Mouse (Mus musculus): Measurements from ENCODE around the gene 4833439L19Rik. TPM values are rescaled to one million over a fixed set of nuclear protein-coding genes. Genes with fewer than 3 reads are reported as not detected.
"Not testable (repeated sequence)": the region's sequence is repeated elsewhere in the genome, so short reads cannot be mapped to it uniquely, and the experiment has no call there.

4833439L19Rik gene
- total RNA-seq (2014; fragmentation: Nextera tagmentation) (46.8 and 49.8 TPM in 2 replicates), total RNA-seq (2017) (17.8 and 35.2 TPM in 2 replicates)

DNA sequence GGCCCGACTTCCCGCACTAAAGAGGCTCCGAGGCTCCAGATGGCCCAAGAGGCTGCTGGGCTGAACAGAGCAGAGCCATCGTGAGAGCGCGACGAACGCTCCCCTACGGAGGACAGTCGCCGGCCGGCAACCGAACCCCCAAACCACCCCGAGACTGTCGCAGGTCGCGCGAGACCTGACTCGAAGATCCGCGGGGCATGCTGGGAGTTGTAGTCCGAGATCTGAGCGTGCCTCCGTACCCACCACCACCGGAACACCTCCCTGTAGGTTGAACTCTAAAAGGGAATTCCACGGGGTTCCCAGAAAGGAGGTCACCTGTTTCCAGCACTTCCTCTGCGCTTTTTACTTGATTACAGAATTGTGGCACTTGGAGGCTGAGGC lies at the start of gene 4833439L19Rik:
Gene 4833439L19Rik (minus strand): TSS at position 235 of the 381 bp plus-strand sequence.
- peak; percentile 92 for ATAC-seq (replicated peaks; ENCODE audit: low FRiP score, low TSS enrichment, poor library complexity, severe bottlenecking)

DNA sequence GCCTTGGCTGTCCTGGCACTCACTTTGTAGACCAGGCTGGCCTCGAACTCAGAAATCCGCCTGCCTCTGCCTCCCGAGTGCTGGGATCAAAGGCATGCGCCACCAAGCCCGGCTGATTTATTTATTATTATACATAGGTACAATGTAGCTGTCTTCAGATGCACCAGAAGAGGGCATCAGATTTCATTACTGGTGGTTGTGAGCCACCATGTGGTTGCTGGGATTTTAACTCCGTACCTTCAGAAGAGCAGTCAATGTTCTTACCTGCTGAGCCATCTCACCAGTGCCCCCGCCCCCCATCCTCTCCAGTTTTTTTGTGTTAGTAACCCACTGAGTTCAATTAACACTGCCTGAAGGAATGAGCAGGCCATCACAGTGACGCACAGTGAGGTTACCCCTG lies 47.9 kb upstream of the 4833439L19Rik start:
- not testable (repeated sequence) for ATAC-seq (replicated peaks; ENCODE audit: low FRiP score, low TSS enrichment, poor library complexity, severe bottlenecking)

DNA sequence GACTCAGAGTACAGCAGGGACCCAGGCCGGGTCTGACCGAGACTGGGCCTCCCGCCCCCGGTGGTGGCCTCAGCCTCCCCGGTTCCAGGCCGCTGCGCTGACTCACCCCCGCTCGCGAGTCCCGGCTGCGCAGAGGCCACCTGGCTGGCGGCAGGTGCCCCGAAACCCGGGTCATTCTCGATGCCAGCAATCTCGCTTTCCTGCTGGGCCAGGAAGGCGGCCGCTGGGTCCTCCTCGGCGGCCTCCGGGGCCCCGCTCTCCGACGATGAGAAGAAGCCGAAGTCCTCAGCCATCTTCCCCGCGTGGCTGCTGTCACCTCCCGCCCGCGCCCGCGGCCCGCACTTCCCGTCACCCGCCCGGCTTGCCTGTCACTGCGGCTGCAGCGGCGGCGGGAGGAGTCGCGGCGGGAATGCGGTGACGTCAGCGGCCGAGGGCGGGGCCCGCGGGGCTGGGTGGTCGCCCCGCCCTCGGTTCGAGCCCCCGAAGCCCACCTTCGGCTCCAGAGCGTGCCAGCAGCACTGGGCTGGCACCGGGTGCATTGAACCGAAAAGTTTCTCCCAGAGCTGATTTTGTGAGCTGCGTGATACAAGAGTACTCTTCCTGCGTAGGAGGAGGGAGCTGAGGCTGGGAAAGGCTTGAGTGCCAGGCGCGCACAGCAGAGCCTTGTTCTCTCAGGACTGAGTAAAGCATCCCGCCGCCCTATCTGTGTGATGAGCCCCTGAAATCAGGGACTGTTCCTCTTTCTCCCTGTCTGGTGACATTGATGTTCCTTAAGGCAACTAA lies 45.9 kb upstream of the 4833439L19Rik start, which contains the start of gene Cltb:
Gene Cltb (minus strand): TSS at position 373 of the 783 bp plus-strand sequence.
- peak; percentile 38 for ATAC-seq (replicated peaks; ENCODE audit: low FRiP score, low TSS enrichment, poor library complexity, severe bottlenecking)

DNA sequence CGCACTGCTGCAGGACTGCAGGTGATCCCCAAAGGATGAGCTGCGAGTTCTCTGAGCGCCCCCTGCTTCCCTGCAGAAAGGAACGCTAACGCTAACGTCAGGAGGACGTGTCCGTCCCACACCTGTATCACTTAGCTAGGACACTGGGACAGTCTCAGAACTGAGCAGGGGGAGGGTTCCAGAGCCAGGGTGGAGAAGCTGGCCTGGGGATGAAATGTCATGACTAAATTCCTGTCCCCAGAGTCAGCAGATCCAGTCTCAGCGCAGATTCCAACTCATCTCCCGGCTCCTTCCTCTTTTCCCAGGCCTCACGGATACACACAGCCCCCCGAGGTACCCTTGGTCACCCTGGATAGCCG lies 45.4 kb upstream of the 4833439L19Rik start:
- ATAC-seq (replicated peaks; ENCODE audit: low FRiP score, low TSS enrichment, poor library complexity, severe bottlenecking) = peak; percentile 9; the same call in 1 of the 2 replicates

DNA sequence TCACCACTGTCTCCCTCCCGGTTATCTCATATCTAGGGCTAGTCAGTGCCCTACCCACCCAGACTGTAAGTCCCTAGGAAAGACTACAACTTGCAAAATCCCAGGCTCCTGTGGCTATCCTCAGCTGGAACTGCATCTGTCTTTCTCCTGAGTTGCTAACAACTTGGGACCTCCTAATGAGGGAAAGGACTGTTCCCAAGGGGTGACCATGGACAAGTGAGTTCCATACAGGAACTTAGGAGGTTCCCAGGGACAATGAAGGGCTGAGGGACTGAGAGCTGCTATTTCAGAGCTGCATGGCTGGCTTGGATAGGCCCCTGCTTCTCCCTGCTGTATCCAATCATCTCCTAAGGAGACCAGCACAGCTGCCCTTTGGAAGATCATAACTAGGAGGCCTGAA lies 44.1 kb upstream of the 4833439L19Rik start:
- no peak for ATAC-seq (replicated peaks; ENCODE audit: low FRiP score, low TSS enrichment, poor library complexity, severe bottlenecking)

DNA sequence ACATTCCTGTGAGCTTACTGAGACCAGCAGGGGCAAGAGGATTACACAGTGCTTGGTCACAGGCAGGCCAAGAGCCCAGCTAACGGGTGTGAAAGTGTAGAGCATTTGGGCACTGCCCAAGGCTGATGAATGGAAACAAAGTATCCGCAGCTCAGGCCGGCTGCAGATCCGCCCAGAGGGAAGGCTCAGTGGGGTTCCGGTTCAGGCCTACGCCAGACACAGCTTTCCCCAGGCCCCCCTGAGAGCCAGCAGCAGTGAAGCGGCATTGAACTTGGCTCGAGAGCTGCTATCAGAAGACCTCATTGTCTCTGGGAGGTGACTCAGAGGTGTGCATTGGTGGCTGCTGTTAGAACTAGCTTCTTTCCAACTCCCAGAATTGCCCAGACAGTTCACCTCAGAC lies 43.4 kb upstream of the 4833439L19Rik start:
- no peak for ATAC-seq (replicated peaks; ENCODE audit: low FRiP score, low TSS enrichment, poor library complexity, severe bottlenecking)

DNA sequence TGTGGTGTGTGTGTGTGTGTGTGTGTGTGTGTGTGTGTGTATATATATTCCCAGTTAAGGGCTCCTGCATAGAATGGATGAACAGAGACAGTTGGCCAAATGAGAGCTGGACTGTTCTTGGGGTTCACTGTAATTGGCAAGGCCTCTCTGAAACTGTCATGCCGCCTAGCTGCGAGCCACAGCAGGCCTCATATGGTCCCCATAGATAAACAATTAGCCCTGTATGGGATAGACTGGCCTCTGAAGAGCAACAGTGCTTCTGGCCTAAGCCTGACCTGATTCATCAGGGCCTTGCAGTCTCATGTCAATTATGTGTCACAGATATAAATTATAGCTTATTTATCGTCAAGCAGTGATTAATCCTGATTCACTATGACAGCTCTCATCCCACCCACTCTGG lies 42.8 kb upstream of the 4833439L19Rik start:
- peak; percentile 43 for ATAC-seq (replicated peaks; ENCODE audit: low FRiP score, low TSS enrichment, poor library complexity, severe bottlenecking)

DNA sequence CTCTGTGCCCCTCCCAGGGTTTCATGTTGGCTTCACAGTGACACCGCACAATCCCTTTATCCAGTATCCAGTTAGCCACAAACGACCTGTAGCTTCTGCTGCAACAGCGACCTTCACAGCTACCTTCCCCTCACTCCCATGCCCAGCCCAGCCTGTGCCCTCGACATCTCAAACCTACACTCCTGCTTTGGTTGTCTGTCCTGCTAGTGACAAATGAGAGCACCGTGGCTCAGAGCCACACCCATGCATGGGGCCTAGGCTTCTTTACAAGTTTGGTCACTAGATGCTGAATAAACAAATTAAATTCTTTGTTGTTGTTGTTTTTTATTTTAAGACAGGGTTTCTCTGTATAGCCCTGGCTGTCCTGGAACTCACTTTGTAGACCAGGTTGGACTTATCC lies 42.0 kb upstream of the 4833439L19Rik start:
- ATAC-seq (replicated peaks; ENCODE audit: low FRiP score, low TSS enrichment, poor library complexity, severe bottlenecking) = no peak

DNA sequence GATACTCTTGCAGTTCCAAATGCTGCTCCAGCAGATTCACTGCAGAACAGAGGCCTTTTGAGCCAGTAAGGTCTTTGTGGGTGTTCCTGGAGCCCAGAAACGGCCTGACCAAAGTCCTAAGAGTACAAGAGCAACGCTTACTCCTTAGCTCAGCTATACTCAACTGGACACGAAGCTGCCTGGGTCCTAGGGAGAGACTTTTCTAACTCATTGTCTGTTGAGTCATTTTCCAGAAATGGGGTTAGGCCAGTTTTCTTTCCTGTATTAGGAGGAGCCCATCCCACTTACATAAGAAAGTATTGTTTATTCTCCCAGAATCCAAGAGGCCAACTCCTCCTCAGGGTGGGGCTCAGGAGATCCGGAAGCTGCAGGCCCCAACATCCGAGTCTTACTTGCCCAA lies 40.2 kb upstream of the 4833439L19Rik start:
- ATAC-seq (replicated peaks; ENCODE audit: low FRiP score, low TSS enrichment, poor library complexity, severe bottlenecking) = no peak

DNA sequence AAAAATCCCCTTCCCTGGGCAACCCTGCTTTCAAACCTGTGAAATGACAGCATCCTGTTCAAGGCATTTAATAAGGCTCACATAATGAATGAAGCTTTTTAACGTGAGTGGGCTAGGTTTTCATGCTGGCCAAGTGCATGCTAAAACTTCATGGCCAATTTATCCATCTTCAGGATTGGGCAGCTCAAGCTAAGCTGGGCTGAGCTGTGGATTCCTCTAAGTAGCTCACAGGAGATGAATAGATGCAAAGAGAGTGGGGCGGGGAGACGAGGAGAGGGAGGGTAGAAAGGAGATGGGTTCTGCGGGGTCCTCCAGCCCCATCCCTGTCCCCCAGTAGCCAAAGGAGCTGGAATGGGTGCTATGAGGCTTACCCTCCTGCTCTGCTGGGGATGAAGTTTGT lies 39.0 kb upstream of the 4833439L19Rik start:
- ATAC-seq (replicated peaks; ENCODE audit: low FRiP score, low TSS enrichment, poor library complexity, severe bottlenecking) = no peak

DNA sequence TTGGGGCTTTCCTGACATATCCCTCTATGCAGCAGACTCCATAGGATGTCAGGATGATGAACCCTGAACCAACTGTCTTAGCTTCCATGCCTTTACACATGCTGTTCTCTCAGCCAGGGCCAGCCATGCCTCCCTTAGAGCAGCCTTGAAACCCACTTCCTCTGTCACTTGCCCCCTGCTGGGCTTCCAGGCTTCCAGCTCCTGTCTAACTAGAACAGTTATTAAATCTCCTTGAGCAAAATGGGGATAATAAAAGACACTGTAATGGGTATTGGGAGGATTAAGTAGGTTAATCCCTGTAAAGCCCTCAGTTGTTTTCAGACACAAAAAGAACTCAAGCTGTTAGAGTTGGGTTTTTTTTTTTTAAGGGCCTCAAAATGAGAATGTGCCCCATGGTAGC lies 38.3 kb upstream of the 4833439L19Rik start:
- ATAC-seq (replicated peaks; ENCODE audit: low FRiP score, low TSS enrichment, poor library complexity, severe bottlenecking) = no peak

DNA sequence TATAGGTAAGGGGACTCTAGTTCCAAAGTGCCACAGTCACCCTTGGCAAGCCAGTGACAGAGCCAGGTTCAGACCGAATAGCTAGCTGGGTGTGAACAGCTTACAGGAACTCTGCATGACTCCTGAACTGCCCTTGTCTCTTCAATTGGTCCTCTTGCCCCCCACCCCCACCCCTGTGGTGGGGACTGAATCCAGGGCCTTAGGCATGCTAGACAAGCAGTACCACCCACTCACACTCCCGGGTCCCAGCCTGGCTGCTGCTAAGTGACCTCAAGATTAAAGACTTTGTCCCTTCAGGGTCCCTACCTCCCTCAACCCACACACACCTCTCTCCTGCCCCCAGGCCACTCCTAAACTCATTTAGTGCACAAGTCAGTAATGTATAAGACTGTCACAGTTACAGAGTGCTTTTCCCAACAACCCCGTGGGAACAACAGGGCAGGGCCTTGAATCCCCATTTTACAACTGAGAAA lies 37.4 kb upstream of the 4833439L19Rik start:
- no peak for ATAC-seq (replicated peaks; ENCODE audit: low FRiP score, low TSS enrichment, poor library complexity, severe bottlenecking)

DNA sequence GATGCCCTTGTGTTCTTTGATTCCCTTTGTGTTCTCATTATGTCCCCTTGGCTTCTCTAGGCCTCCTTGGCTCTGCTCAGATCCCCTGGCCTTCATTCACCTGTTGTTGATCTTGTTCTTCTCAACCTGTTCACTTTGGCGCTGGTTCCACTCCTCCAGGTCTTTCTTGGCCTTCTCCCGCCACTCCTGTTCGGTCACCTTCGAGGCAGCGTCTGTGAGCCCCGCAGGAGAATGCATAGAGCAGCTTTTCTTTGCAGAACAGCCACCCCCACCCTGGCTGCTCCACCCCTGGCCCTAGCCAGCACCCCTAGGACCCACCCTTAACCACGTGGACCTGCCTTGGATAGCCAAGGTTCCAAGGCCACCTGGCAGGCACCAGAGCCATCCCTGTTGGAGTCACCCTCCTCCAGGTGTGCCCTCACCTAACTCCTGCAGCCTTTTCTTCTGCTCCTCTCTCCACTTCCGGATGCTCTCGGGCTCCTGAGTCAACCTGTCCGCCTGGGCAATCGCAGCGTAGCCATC lies 33.4 kb upstream of the 4833439L19Rik start:
- no peak for ATAC-seq (replicated peaks; ENCODE audit: low FRiP score, low TSS enrichment, poor library complexity, severe bottlenecking)

DNA sequence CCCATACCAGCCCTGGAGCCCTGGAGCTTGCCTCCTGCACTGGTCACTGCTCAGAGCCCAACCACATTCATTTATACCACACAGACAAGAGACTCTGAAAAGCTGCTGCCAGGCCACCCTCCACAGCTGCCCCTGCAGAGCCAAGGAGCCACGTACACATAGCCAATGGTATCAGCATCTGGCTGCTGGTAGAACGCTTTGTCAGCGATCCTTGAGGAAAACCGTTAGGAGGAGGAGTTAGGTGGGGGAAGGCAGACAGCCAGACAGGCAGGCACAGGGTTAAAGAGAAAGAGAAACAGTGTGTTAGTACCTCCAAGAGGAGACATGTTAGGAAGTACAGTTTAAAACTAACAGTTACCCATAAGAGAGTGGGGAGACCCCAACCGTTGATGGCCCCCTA lies 31.6 kb upstream of the 4833439L19Rik start:
- no peak for ATAC-seq (replicated peaks; ENCODE audit: low FRiP score, low TSS enrichment, poor library complexity, severe bottlenecking)

DNA sequence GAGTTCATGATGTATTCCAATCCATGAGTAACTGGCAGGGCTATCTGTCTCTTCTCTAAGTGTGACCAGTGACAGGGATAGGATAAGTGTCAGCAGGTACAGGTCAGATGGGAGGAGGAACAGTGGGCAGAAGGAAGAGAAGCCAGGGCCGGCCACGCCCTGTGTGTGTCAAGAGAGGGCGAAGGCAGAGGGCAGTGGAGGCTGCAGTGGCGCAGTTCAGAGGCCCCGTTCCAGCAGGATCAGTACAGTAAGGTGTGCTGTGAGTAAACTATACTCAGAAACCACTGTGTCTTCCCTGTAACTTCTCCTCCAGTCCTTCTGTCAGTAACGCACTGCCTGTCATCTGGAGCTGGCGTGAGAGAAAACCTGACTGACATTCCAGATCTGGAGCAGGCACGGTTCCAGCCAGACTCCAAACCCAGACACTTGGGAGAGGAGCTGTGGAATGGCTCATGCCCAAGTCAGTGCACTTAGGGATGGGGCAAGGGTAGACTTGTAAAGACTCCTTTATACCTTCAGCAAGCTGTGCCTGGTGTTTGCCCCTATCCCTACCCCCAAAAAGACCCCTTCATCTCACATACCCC lies 31.0 kb upstream of the 4833439L19Rik start:
- no peak for ATAC-seq (replicated peaks; ENCODE audit: low FRiP score, low TSS enrichment, poor library complexity, severe bottlenecking)

DNA sequence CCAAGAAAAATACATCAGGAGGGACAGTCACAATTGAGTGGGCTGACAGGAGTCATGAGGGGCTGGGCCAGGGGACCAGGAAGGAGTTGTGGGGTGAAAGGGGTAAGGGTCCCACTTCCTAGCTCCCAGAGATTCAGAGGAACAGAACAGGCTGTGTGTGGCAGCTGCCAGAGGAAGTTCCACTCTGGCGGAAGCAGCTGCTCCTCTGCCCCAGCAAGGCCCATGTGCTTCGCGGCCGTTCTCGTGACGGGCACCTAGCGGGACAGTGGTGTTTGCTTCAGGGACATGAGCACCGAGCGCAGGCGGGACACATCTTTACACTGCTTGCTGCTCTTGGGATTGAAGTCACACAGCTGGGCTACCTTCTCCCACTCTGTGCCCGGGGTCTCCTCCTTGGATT lies 28.4 kb upstream of the 4833439L19Rik start:
- ATAC-seq (replicated peaks; ENCODE audit: low FRiP score, low TSS enrichment, poor library complexity, severe bottlenecking) = no peak

DNA sequence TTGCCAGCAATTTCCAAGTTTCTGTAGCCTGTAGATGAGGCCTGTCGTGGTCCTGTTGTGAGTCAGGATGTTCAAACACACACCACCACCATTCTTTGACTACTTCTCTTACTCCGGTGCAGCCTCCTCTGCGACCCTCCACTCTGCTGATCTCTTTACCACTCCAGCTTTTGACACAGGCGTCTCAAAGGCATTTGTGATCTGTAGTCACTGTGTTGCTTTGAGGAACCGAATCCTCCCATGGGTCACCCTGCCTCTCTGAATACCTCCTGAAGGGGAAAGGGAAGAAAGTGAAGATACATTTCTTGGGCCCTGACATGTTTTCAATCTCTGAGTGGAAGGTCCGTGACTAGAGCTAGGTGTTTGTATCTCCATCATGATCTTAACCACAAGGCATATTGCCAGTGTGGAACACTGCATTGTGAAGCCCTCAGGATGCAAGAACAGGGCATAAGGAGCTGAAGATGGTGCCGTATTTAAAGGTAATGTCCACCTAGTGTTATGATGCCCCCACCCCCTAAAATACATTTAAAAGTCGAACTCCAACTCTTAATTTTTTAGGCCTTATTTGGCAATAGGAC lies 26.6 kb upstream of the 4833439L19Rik start:
- ATAC-seq (replicated peaks; ENCODE audit: low FRiP score, low TSS enrichment, poor library complexity, severe bottlenecking) = no peak

DNA sequence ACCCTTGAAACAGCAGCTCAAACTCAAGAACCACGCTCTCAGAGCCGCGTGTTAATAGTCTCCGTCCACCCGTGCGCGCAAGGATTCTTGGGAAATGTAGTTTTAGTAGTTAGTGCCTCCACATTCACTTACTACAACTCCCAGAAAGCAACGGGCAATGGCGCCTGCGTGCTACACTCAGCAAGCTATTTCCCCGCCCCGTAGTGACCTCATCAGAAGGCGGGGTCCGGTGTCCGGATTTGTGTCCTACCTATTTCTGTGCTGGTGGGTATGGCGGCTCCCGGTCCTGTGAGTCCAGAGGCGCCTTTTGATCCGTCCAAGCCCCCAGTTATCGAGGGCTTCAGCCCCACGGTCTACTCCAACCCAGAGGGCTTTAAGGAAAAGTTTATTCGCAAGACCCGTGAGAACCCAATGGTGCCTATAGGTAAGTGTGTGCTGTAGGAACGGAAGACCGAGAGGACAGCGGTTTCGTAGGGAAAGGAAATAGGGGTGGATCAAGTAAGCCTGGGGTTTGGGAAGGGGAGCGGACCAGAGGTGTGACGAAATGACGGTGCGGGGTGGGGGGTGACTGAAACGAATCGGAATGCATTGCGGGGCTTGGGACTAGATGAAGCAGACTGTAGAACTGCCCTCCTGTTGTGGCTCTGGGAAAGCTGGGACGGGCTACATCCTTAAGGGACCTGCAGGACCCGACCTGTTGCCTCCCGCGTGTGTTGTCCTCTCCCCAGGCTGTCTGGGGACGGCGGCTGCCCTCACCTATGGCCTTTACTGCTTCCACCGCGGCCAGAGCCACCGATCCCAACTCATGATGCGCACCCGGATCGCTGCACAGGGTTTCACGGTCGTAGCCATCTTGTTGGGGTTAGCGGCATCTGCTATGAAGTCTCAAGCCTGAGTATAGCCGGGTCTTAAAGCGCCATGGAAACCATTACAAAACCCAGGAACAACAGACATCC lies 25.0 kb upstream of the 4833439L19Rik start, which contains the start of the genes Nop16 and Higd2a:
Gene Nop16 (minus strand): TSS at position 95 of the 956 bp plus-strand sequence.
Gene Higd2a (plus strand): TSS at position 212 of the 956 bp plus-strand sequence.
- peak; percentile 92 for ATAC-seq (replicated peaks; ENCODE audit: low FRiP score, low TSS enrichment, poor library complexity, severe bottlenecking)

DNA sequence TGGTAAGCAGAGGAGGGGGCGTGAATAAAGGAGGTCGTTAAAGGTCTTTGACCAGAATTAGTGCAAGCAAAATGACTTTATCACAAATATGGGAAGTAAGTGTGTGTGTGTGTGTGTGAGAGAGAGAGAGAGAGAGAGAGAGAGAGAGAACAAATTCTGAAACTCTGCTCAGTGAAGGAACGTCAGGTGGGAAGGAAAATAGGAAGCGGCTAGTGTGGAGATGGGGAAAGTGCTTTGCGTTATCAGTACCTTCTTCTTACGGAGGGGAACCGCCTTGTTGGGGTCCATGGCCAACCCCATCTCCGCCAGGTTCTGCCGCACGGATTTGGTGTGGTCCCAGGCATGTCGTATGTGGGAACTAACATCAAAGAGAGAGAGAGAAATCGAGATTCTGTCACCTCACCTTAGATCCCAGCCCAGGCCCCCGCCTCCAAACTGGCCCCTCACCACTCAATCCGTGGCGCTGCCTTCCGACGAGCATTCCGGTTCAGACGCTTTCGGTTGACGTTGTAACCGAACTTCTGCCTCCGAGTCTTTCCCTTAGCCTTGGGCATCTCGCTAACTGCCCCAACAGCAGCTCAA lies 24.3 kb upstream of the 4833439L19Rik start:
- peak; percentile 45 for ATAC-seq (replicated peaks; ENCODE audit: low FRiP score, low TSS enrichment, poor library complexity, severe bottlenecking)
